Mouse (Mus musculus) erythroid progenitor cell, adult 5-6 weeks (primary cell): ENCODE results near the gene Mansc1. TPM values are rescaled to one million over a fixed set of nuclear protein-coding genes. Genes with fewer than 3 reads are reported as not detected.

ENCODE experiments used
- ATAC-seq: replicated peaks from 2 replicates; pipeline ENCODE4 v1.8.0; 2016; ENCODE audit warnings: moderate number of reproducible peaks, mild to moderate bottlenecking, moderate TSS enrichment, inconsistent platforms; ENCODE audit not compliant: poor library complexity, low FRiP score, severe bottlenecking
- total RNA-seq, 2 experiments: library from RNA; stranded (forward) in 1 of 2; stranded (reverse) in 1 of 2; fragments of 150-400 nt in 1 of 2; fragments of 186-747, 209-891 nt in 1 of 2; gene quantifications; 2 replicates each; pipeline versions ENCODE4 v1.2.3 to v1.2.4; 2015 to 2017; ENCODE audit warnings: low replicate concordance in 2 of 2

Mansc1 gene
- total RNA-seq, 2 experiments from 2014 or later = not detected

DNA sequence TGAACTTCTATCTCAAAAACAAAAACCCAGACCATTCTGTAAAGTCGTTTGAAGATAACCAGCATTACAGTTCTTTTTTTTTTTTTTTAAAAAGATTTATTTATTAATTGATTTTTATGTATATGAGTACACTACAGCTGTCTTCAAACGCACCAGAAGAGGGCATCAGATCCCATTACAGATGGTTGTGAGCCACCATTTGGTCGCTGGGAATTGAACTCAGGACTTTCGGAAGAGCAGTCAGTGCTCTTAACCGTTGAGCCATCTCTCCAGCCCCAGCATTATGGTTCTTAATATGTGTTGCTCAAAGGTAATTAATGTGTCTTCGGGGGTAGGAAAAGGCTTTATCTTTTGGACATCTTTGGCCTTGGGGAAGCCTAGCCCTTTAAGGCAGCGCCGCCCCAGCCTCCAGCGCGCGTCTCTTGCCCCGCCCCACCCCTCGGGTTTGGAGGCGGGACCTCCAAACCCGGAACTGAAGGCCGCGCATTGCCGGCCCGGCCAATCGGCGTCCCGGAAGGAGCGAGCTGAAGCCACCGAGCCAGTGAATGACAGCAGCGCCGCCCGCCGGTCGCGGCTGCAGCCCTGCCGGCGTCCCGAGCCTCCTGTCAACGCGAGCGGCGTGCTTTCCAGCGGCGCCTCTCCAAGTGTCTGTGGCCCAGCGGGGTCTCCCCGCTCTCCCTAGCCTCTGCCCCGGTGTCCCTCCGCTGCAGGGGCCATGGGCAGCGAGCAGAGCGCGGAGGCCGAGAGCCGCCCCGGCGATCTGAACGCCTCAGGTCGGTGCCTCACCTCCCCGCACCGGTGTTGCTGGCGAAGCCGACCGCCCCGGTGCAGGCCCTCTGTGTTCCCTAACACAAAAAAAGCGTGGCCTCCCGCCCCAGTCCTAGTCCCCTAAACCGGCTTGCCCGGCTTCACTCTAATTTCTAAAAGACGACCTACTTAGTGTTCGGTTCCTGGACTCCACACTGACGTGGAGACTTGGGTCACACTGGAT is 8.5 kb upstream of the Mansc1 start:
- ATAC-seq = peak; percentile 99

DNA sequence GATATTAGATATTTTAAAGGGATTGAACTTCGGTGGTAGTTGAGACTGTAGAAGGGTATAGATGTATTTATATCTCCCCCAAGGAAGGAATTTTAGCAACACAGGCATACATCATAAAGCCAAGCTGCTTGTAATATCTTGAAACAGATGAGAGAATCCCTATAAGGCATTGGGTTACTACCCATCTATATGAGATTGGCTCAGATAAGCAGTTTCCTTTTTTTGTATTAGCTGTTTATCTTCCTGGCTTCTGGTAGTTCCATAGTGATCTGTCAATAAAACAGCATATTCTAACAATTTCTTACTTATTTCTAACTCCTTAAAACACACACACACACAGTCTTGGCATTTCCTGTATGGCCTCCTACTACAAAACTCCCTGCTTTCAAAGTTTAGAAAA is 7.6 kb upstream of the Mansc1 start:
- no peak for ATAC-seq

DNA sequence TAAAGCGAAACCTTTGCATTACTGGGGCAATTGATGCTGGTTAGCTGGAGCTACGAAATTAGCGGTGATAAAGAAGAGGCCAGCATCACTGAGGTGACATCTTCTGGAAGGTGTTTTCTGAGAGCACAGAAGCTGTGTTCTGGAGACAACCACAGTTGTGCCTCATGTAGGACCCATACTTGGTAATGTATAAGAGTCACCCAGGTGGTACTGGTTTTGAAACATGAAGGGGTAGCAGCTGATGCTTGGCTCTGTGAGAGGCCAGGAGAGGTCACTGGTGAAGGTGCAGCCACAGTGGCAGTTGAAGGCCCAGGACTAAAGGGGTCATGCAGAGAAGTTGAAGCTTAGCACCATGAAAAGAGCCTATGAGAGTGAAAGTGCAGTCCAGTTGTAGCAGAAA is 6.9 kb upstream of the Mansc1 start, which contains the start of gene Borcs5:
Gene Borcs5, plus strand, starts transcription at position 301 of the 400 bp plus-strand sequence.
- no peak for ATAC-seq

DNA sequence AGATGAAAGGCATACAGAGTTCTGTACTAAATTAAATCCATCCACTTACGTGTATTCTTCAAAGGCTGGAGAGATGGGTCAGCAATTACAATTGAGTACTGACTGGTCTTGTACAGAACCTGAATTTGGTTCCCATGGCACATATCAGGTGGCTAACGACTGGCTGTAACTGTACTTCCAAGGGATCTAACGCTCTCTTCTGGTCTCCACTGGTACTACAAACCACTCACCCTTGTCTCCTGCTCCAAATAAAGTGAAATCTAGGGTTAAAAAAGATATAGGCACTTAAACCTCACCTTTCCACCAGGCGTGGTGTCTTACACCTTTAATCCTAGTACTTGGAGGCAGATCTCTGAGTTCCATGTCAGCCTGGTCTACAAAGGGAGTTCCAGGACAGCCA is 4.2 kb upstream of the Mansc1 start:
- no peak for ATAC-seq

DNA sequence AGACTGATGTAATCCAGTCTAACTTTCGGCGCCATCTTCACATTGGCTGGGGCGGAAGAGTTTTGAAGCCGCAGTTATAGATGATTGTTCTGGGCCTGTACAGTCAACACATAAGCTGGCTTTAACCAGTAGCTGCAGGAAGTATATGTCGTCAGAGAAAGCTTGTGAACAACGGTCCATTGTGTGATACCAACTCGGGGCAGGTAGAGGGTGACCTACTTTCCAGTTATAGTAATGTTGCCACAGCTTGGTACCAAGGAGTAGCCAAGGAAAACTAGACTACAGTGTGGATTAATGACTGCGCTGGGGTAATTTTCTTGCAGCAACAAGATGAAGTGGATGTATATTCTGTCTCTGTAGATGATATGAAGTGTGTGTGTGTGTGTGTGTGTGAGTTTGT is 1.3 kb upstream of the Mansc1 start:
- no peak for ATAC-seq

DNA sequence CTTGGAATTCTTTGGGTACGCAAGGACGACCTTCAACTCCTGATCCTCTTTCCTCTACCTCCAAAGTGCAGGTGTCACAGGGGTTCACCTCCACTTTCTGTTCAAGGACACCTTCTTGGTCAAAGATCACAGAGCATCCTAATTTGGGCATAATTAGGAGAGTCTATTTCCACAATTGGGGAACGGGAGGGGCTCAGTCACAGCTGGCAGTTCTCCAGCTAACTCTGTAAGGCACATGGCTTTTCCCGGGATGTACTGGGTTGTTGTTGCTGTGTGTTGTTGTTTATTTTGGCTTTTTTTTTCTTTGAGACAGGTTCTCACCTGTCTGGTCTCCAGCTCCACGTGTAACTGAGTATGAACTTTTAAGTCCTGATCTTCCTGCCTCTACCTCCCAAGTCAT is 468 bp upstream of the Mansc1 start:
- no peak for ATAC-seq

DNA sequence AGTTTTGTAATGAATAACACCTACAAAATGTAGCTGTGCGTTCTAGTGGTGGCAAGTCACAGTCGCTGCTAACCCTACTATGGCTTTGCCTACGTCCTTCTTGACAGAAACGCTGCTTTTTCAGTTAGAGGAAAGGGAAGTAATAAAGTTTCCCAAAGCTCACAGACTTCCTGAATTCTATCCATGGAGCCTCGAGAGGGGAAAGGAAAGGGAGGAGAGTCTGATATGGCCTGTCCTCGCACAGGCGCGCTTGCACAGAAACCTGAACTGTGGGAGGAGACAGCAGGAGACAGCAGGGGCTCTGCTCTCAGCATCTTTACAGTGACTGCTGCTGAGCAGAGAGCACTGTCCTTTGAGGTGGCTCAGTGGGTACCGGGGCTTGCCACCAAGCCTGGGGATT is 1.8 kb downstream of the Mansc1 start:
- no peak for ATAC-seq

DNA sequence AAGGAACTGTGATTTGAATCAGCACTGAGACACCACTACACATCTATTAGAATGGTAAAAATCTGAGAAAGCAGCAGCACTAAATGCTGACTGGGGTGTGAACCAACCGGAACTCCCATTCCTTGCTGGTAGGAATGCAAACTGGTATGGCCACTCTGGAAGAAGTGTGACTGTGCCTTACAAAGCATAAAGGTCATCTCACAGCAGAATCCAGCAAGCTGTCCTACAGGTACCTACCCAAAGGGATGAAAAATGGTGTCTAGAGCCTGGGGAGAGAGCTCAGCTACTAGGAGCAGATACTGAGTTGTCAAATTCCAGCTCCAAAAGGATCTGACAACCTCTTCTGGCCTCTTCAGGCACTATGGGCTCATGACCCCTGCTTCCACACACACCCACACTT is 5.7 kb downstream of the Mansc1 start:
- no peak for ATAC-seq

DNA sequence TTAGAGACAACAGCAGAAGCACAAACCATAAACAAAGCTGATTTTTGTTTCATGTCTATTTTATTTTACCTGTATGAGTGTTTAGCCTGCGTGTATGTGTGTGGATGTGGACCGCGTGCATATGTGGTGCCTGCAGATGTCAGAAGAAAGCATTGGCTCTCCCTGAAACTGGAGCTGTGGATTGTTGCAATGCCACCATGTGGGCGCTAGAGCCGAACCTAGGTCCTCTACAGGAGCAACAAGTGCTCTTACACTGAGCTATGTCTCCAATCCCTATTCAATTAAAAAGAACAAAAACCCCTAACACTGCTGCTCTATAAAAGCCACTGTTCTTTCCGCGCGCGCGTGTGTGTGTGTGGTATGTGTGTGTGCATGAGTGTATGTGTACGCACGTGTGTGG is 6.9 kb downstream of the Mansc1 start:
- no peak for ATAC-seq

DNA sequence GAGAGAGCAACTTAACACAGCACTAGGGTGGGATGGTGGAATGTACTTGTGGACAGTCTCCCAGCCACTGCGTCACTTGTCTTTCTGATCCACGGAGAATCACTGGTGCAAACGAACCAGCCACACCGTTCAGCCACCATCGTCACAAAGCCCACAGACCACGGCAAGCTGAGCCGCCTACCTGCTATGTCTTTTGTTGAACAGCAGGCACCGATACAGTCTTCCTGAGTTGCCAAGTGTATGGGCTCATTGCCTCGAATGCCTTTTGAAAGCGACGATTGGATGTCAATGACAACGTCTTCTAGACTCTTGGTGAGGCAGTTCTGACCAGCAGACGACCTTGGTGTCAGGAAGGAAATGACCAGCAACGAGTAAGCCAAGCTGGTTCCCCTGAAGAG is 10.7 kb downstream of the Mansc1 start:
- no peak for ATAC-seq

DNA sequence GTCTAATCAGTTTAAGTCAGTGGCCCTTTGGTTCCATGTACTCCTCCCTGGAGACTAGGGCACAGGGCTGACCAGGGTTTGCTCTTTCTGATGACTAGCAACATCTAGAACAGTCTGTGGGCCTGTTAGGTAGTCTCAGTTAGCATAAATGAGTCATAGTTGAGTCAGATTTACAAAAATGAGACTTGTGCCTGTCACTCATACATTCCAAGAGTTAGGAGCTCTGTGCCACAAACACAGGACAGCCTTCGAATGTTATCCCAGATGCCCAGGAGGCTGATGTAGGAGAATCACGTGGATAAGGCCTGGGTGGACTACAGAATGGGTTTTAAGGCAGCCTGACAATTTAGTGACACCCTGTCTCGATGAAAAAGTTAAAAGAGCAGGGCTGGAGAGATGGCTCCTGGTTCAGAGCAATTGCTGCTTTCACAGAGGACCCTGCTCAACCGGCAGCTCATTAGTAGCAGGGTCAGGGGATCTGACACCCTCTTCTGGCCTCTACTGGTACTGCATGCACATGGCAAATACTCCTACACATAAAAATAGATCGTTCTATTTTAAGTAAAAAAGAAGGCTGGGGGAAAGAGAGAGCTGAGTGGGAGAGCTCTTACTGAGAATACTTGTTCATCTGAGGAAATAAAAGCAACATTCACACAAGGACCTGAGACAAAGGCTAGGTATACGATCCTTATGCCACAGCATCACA is 11.3 kb downstream of the Mansc1 start:
- ATAC-seq = peak; percentile 48; the same call in 1 of the 2 replicates

DNA sequence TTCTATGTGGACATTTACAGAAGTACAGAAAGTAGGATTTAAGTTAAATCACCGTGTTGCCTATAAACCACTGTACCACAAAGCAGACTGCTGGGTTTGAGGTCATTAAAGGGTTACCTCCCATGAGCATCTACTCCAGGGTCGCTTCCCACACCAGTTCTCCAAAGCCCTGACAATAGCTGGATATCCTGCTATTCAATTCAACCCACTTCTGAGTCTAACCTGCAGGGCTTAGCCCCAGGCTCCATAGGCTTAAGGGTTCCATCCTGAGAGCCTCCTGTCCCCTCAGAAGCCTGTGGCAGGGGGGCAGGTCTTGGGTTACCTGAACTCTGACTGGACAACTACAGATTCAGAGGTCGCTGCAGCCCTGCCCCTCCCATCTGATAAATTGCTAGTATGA is 12.2 kb downstream of the Mansc1 start:
- ATAC-seq = no peak

DNA sequence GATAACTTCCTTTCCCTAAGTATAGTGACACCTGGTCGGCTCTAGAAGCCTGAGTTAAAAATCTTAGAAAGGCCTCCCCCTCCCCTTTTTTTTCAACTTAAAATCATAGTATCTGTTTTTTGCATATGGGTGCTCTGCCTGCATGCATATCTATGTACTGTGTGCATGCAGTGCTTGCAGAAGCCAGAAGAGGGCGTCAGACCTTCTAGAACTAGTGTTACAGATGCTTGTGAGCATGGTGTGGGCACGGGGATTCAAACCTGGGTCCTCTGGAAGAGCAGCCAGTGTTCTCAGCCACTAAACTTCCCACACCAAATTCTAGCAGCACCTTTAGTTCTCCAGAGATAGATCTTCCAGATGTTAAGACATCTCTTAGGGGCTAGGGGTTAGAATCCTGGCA is 14.7 kb downstream of the Mansc1 start:
- ATAC-seq = no peak

DNA sequence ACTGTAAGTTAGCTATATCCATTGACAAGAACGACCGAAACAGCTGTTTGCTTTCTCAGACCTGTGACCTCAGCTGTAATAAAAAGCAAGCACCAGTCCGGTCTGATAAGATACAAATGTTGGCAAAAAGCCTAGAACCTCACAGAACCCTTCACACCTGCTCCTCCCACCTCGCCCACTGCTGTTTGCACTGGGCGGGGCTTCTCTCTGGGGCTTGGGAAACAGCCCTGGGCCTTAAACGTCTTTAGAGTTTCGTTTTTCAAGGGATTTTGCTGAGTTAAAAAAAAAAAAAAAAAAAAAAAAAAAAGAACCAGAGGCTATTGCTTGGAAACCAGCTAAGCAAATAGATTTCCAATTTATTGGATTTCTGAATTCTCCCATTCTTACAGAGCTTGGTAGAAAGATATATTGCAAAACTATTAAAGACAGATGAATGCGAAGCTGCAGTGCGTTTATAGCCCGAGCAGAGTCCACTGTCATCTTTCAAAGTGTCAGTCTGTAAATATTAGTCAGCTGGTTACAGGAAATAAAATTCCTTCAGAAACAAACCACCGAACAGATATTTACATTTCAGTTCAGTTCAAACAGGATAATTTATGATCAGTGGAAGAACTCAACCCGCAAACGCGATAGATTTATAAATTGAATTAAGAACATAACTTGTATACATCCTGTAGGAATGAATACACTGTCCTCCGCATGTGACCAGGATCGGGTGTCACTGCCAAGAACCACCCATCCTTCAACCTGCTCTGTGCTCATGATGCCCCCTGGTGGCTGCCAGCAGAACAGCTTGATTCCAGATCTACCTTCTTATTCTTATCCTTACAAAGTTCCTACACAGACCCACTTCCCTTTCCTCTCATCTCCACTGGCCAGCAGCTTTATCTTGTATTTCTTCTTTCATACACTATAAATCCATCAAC is 17.3 kb downstream of the Mansc1 start:
- peak; percentile 92 for ATAC-seq

DNA sequence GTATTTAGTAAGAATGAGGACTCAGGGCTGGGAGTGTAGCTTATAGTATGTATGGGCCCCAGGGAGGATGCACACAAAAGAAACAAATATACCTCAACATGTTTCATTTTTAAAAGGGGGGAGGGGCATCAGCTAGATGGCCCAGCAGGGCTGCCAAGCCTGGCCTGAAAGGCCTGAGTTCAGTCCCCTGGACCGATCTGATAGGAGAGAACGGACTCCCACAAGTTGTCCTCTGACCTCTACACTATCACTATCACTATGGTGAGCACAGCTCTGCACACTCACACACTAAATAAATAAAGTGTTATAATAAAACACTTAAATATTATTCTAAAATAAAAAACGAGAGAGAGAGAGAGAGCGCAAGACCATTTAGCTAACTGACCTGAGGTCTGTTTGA is 18.0 kb downstream of the Mansc1 start:
- peak; percentile 36 for ATAC-seq

DNA sequence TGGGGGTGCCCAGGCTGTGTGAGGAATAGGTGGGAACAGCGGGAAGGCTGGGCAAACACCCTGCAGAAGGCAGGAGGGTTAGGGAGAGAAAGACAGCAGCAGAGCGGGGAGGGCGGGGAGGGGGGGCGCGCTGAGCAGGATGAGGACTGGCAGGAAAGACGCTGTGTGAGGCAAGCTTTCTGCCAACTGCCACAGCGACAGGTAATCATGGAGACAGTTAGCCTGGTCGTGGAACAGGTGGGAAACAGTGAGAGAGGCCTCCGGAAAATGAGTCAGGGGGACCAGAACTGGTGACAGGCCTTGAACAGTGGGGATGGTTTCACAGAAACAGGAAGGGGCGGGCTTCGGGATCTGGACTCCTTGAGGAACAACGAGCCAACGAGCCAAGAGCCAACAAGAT is 20.4 kb downstream of the Mansc1 start:
- no peak for ATAC-seq

DNA sequence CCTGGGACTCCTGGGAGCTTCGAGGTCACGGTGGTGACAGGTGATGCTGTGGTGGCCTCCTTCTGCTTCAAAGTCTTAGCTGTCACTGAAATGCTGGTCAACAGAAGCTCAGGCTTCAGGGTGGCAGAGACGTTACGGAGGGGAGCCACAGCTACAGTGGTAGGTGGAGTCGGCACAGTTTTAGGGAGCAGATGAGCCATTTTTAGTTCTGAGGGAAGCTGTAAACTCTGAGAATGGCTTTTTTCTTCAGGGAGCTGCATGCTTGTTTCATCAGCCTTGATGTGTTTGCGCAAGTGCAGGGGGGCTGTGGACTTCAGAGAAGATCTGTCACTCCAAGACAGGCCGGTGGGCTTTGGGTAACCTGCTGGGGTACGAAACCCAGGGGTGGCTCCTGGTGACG is 21.9 kb downstream of the Mansc1 start:
- no peak for ATAC-seq

DNA sequence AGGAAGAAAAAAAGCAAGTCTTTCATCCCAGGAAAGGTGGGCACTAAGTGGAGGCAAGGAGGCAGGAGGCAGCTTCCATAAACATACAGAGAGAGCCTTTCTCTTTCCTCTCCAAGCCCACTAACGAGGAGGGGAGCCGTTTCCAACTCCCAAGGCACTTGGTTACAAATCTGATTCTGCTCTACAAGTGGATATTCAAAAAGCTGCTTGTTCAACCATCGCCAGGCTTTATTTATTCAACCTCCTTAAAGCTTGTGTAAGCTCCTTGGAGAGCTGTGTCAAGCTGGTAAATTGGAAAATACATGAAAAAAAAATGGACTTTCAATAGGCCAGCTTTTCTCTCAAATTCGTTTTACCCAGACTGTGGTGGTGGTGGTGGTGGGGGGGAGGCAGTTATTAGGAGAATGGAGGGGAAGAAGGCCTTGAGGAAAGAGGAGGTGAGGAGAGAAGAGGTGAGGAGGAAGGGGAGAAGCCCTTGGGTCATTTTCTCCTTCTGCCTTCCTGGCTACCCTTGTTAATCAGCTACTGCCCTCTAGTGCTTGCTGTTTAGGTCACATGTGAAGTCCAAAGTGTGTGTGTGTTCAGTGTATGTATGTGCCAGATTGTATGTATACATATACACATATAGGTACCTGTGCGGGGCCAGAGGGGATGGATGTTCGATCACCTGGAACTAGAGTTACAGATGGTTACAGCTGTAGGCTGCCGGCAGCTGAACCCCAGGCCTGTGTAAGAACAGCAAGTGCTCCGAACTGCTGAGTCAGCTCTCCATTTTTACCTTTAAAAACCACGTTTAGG is 25.1 kb downstream of the Mansc1 start:
- no peak for ATAC-seq

DNA sequence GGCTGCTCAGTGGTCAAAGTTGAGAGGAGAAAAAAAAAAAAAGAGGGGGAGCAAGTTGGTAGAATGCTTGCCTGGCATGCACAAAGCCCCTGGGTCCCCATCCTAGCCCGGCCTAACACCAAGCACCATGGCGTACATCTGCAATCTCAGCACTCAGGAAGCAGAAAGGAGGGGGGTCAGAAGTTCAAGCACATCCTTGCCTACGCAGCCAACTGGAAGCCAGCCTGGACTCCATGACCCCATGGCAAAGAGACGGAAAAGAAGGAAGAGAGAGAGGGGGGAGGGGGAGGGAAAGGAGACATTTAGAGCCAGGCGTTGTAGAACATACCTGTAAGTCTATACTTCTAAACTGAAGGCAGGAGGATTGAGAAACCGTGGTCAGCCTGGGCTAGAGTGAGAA is 25.7 kb downstream of the Mansc1 start:
- no peak for ATAC-seq
